Mouse (Mus musculus) CH12.LX (cell line): ENCODE results near the gene Arhgef17. TPM values are rescaled to one million over a fixed set of nuclear protein-coding genes. Genes with fewer than 3 reads are reported as not detected.

Source experiments
- DNase-seq: peaks from one replicate; pipeline ENCODE4 v3.0.0-alpha.2; 2013; ENCODE audit errors: extremely low read depth
- H3K27ac ChIP-seq: 2 replicates; pipeline ENCODE4 v1.5.1; 2012; ENCODE audit warnings: low read depth, mild to moderate bottlenecking, control low read depth, moderate library complexity; ENCODE audit not compliant: insufficient read depth
- H3K27me3 ChIP-seq: replicated peaks from 2 replicates; pipeline ENCODE3; 2012; ENCODE audit warnings: inconsistent platforms
- H3K36me3 ChIP-seq, 2 experiments: replicated peaks in 1 of 2; 2 replicates each; pipeline versions ENCODE3 to v1.6.1; 2012; ENCODE audit warnings: inconsistent platforms in 1 of 2, low read length in 1 of 2, mild to moderate bottlenecking in 1 of 2, mixed read lengths in 1 of 2, moderate library complexity in 1 of 2; ENCODE audit not compliant: control insufficient read depth in 1 of 2, insufficient read depth in 1 of 2
- H3K4me1 ChIP-seq, 2 experiments: 2 replicates each; pipeline ENCODE4 v1.6.1; 2012; ENCODE audit warnings: inconsistent platforms in 1 of 2, moderate library complexity in 1 of 2; ENCODE audit not compliant: insufficient read depth in 2 of 2, control insufficient read depth in 1 of 2
- H3K4me2 ChIP-seq: 2 replicates; pipeline ENCODE4 v1.6.1; 2012; ENCODE audit warnings: low read depth, mild to moderate bottlenecking, control low read depth; ENCODE audit not compliant: poor library complexity, insufficient read depth, severe bottlenecking
- H3K4me3 ChIP-seq, 3 experiments: fragments of 150-350 bp in 1 of 3; sonication (generic) in 1 of 3; replicated peaks in 1 of 3; 2 replicates each; pipeline versions ENCODE3 to v1.5.1; 2011 to 2012; ENCODE audit warnings: low read depth in 2 of 3, low read length in 2 of 3, mild to moderate bottlenecking in 2 of 3, moderate library complexity in 2 of 3, control low read depth in 1 of 3, improper control_type of control experiment in 1 of 3, inconsistent platforms in 1 of 3, mixed read lengths in 1 of 3; ENCODE audit not compliant: poor library complexity in 1 of 3
- H3K79me2 ChIP-seq: replicated peaks from 2 replicates; pipeline ENCODE4 v1.6.1; 2012; ENCODE audit warnings: mild to moderate bottlenecking, moderate library complexity; ENCODE audit not compliant: control insufficient read depth, poor library complexity, insufficient read depth, severe bottlenecking; ENCODE audit errors: extremely low read depth
- H3K9ac ChIP-seq: 2 replicates; pipeline ENCODE4 v1.6.1; 2012; ENCODE audit warnings: low read depth, mild to moderate bottlenecking, control low read depth, moderate library complexity; ENCODE audit not compliant: insufficient read depth
- H3K9me3 ChIP-seq: replicated peaks from 2 replicates; pipeline ENCODE3; 2012; ENCODE audit warnings: low read length, inconsistent platforms, mixed read lengths
- ELF1 ChIP-seq: IDR thresholded peaks from 2 replicates; pipeline ENCODE4 v1.6.1; 2014; ENCODE audit warnings: low read depth, mild to moderate bottlenecking, inconsistent platforms, low read length, improper control_type of control experiment
- EP300 ChIP-seq: IDR thresholded peaks from 2 replicates; pipeline ENCODE4 v1.6.1; 2011; ENCODE audit warnings: low read length, improper control_type of control experiment
- ETS1 ChIP-seq: conservative IDR thresholded peaks from 2 replicates; pipeline ENCODE4 v1.6.1; 2012; ENCODE audit warnings: low read depth, mild to moderate bottlenecking, inconsistent platforms, low read length, improper control_type of control experiment, moderate library complexity
- HCFC1 ChIP-seq: IDR thresholded peaks from 2 replicates; pipeline ENCODE4 v1.6.1; 2012; ENCODE audit warnings: low read depth, mild to moderate bottlenecking, inconsistent platforms, low read length, improper control_type of control experiment
- JUN ChIP-seq: IDR thresholded peaks from 2 replicates; pipeline ENCODE4 v1.6.1; 2011; ENCODE audit warnings: low read depth, mild to moderate bottlenecking, low read length, improper control_type of control experiment, moderate library complexity; ENCODE audit not compliant: insufficient read depth
- KAT2A ChIP-seq: IDR thresholded peaks from 2 replicates; pipeline ENCODE4 v1.6.1; 2012; ENCODE audit warnings: low read length, improper control_type of control experiment, inconsistent platforms; ENCODE audit not compliant: insufficient replicate concordance
- MAFK ChIP-seq: IDR thresholded peaks from 2 replicates; pipeline ENCODE4 v1.6.1; 2011; ENCODE audit warnings: low read length, improper control_type of control experiment; ENCODE audit not compliant: insufficient replicate concordance
- MAX ChIP-seq: IDR thresholded peaks from 2 replicates; pipeline ENCODE4 v1.6.1; 2011; ENCODE audit warnings: low read length, improper control_type of control experiment
- MAZ ChIP-seq: IDR thresholded peaks from 2 replicates; pipeline ENCODE4 v1.6.1; 2012; ENCODE audit warnings: low read depth, mild to moderate bottlenecking, inconsistent platforms, low read length, improper control_type of control experiment, moderate library complexity
- MXI1 ChIP-seq: IDR thresholded peaks from 2 replicates; pipeline ENCODE4 v1.6.1; 2011; ENCODE audit warnings: mild to moderate bottlenecking, low read depth, low read length, improper control_type of control experiment
- NELFE ChIP-seq: IDR thresholded peaks from 2 replicates; pipeline ENCODE4 v1.6.1; 2011; ENCODE audit warnings: low read depth, low read length, improper control_type of control experiment
- NRF1 ChIP-seq: IDR thresholded peaks from 2 replicates; pipeline ENCODE4 v1.6.1; 2014; ENCODE audit warnings: low read depth, mild to moderate bottlenecking, inconsistent platforms, low read length, improper control_type of control experiment, moderate library complexity
- POLR2A ChIP-seq: IDR thresholded peaks from 2 replicates; pipeline ENCODE4 v1.6.1; 2011; ENCODE audit warnings: low read depth, mild to moderate bottlenecking, improper control_type of control experiment, low read length
- RAD21 ChIP-seq: IDR thresholded peaks from 2 replicates; pipeline ENCODE4 v1.6.1; 2011; ENCODE audit warnings: low read depth, mild to moderate bottlenecking, low read length, improper control_type of control experiment, moderate library complexity
- SIN3A ChIP-seq: IDR thresholded peaks from 2 replicates; pipeline ENCODE4 v1.6.1; 2012; ENCODE audit warnings: low read length, improper control_type of control experiment, inconsistent platforms
- SMC3 ChIP-seq: IDR thresholded peaks from 2 replicates; pipeline ENCODE4 v1.6.1; 2011; ENCODE audit warnings: low read depth, low read length, improper control_type of control experiment
- TBP ChIP-seq: conservative IDR thresholded peaks from 2 replicates; pipeline ENCODE4 v1.6.1; 2011; ENCODE audit warnings: low read depth, low read length, improper control_type of control experiment
- TCF12 ChIP-seq: IDR thresholded peaks from 2 replicates; pipeline ENCODE4 v1.6.1; 2014; ENCODE audit warnings: low read depth, mild to moderate bottlenecking, inconsistent platforms, low read length, improper control_type of control experiment
- UBTF ChIP-seq: IDR thresholded peaks from 2 replicates; pipeline ENCODE4 v1.6.1; 2012; ENCODE audit warnings: low read depth, mild to moderate bottlenecking, inconsistent platforms, low read length, improper control_type of control experiment, moderate library complexity
- ZC3H11A ChIP-seq: IDR thresholded peaks from 2 replicates; pipeline ENCODE4 v1.6.1; 2012; ENCODE audit warnings: low read depth, mild to moderate bottlenecking, inconsistent platforms, low read length, improper control_type of control experiment
- ZKSCAN1 ChIP-seq: IDR thresholded peaks from 2 replicates; pipeline ENCODE4 v1.6.1; 2012; ENCODE audit warnings: low read depth, inconsistent platforms, low read length, improper control_type of control experiment, borderline replicate concordance
- dilution Hi-C: fragments of 300-500 bp; cut with MboI; formaldehyde crosslinking; loops from 2 replicates; pipeline ENCODE4 v1.14.3; 2020; ENCODE audit warnings: low sequenced_read_pairs; ENCODE audit not compliant: extremely low pct_unique_long_range_greater_than_20kb, extremely low pct_ligation_motif_present
- in situ Hi-C: fragments of 300-500 bp; cut with MboI; formaldehyde crosslinking; loops from 3 replicates; pipeline ENCODE4 v1.14.3; 2019; ENCODE audit warnings: low sequenced_read_pairs, low pct_ligation_motif_present, low pct_unique_long_range_greater_than_20kb, mixed read lengths
- polyA plus RNA-seq: library from polyadenylated mRNA; unstranded; fragments of >175 nt; gene quantifications from 2 replicates; pipeline ENCODE4 v1.2.1, GENCODE M21; 2012; ENCODE audit warnings: low read depth; ENCODE audit not compliant: insufficient read length
- total RNA-seq, 2 experiments: library from RNA; depleted of rRNA; stranded (reverse); fragments of 300-350 nt in 1 of 2; fragments of >200 nt in 1 of 2; gene quantifications; 2 replicates each; pipeline ENCODE4 v1.2.3; 2012 to 2014

Gene Arhgef17
- total and polyA plus RNA-seq, 3 experiments = 2.3 to 6.7 (median 5.6) TPM

GRCm38 (mm10) chr7:100843866-100844265, 88.0 kb downstream of the Arhgef17 start:
- H3K27me3 ChIP-seq = no peaks in the 10 kb centered on the region
- peaks cover 51 to 62% of the 10 kb centered on the region in 2 experiments for H3K36me3 ChIP-seq
- no peak overlapping the region for H3K4me3 ChIP-seq
- H3K9me3 ChIP-seq = peaks cover 12% of the 10 kb centered on the region
- in situ Hi-C loops (no loop called here), dilution Hi-C loops (no loop called here)
- H3K9ac ChIP-seq = no peak overlapping the region
- no peaks in the 10 kb centered on the region for H3K79me2 ChIP-seq
- TF ChIP-seq MXI1 = no peak
- no peak for TF ChIP-seq EP300
- TF ChIP-seq SMC3 = no peak
- TF ChIP-seq NELFE = no peak
- TF ChIP-seq KAT2A = no peak
- no peak for TF ChIP-seq TBP
- TF ChIP-seq ZKSCAN1 = no peak
- TF ChIP-seq SIN3A = no peak
- no peak for TF ChIP-seq NRF1
- no peak for TF ChIP-seq HCFC1
- no peak overlapping the region for H3K4me2 ChIP-seq
- peaks cover 19 to 45% of the 10 kb centered on the region in 2 experiments for H3K4me1 ChIP-seq
- no peak for DNase-seq
- H3K27ac ChIP-seq = no peak overlapping the region

GRCm38 (mm10) chr7:100842175-100842574, 89.7 kb downstream of the Arhgef17 start:
- TF ChIP-seq JUN = no peak
- no peak for TF ChIP-seq SMC3
- no peak for TF ChIP-seq ETS1
- no peak for TF ChIP-seq MAZ
- Histone ChIP-seq H3K9me3 (peaks cover 12% of the 10 kb centered on the region), H3K27me3 (no peaks in the 10 kb centered on the region), H3K27ac (no peak overlapping the region), H3K36me3 (peaks cover 38 to 57% of the 10 kb centered on the region in 2 experiments), H3K4me3 (no peak overlapping the region), H3K79me2 (no peaks in the 10 kb centered on the region), H3K4me1 (peaks cover 15 to 28% of the 10 kb centered on the region in 2 experiments), H3K9ac (no peak overlapping the region), H3K4me2 (no peak overlapping the region)
- in situ Hi-C loops (no loop called here), dilution Hi-C loops (no loop called here)
- DNase-seq = no peak

GRCm38 (mm10) chr7:100841608-100842007, 90.3 kb downstream of the Arhgef17 start:
- H3K4me2 ChIP-seq = no peak overlapping the region
- H3K79me2 ChIP-seq = no peaks in the 10 kb centered on the region
- no peaks in the 10 kb centered on the region for H3K27me3 ChIP-seq
- no peak overlapping the region for H3K4me3 ChIP-seq
- dilution Hi-C loops = no loop called here
- no peak overlapping the region for H3K9ac ChIP-seq
- no peak overlapping the region for H3K27ac ChIP-seq
- H3K9me3 ChIP-seq = peaks cover 12% of the 10 kb centered on the region
- H3K36me3 ChIP-seq = peaks cover 32 to 57% of the 10 kb centered on the region in 2 experiments
- no peak for TF ChIP-seq JUN
- no peak for TF ChIP-seq MAX
- no peak for TF ChIP-seq NELFE
- no peak for TF ChIP-seq KAT2A
- TF ChIP-seq ETS1 = no peak
- no peak for TF ChIP-seq SIN3A
- TF ChIP-seq NRF1 = no peak
- TF ChIP-seq ELF1 = no peak
- TF ChIP-seq RAD21 = no peak
- no peak for TF ChIP-seq EP300
- TF ChIP-seq POLR2A = no peak
- TF ChIP-seq TBP = no peak
- TF ChIP-seq TCF12 = no peak
- no peak for TF ChIP-seq MAFK
- TF ChIP-seq UBTF = no peak
- no peak for TF ChIP-seq MXI1
- TF ChIP-seq ZC3H11A = no peak
- TF ChIP-seq MAZ = no peak
- H3K4me1 ChIP-seq = peaks cover 10 to 23% of the 10 kb centered on the region in 2 experiments
- in situ Hi-C loops = no loop called here
- no peak for DNase-seq
